8 mouse cellular contexts compared by ENCODE assay signal in the genomic region with DNA sequence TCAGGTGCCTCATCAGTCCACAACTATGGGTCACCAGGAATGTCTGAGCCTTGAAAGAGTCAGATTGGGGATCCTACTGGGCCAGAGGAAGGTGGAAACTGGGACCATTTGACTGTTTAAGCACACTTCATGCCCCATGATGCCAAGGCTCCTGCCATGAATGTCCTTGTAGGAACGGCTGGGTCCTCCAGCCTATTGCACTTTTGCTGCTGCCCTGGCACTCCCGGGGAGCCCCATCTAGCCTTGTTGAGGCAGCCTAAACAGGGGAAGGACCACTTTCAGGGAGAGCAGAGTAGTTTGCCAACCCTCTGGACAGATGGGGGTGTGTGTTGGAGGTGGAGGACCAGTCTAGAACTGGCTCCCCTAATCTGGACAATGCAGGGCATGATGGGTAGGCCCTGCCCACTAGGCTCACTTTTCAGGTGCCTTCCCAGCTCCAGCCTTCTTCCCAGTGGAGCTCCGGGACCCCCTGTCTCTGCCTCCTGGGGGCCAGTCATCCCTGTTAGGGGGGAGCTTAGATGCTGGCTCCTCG. TPM values are rescaled to one million over a fixed set of nuclear protein-coding genes. Genes with fewer than 3 reads are reported as not detected.
DNase-seq lines count a peak whose midpoint lies in the region; ATAC-seq and TF ChIP-seq lines count a peak whose summit lies in the region.

Gene Uckl1 (minus strand): TSS at position 482 of the 532 bp plus-strand sequence.

- no peak for ATAC-seq in hindbrain, embryonic 16.5 days
- ATAC-seq in liver, embryonic 16.5 days (ENCODE audit: low read depth) = no peak
- no peak for ATAC-seq in stomach, postnatal 0 days (ENCODE audit: low FRiP score, low TSS enrichment)

- H3K27me3 ChIP-seq in liver, adult 2 months (ENCODE audit: control insufficient read depth, insufficient read depth, low read length) = no peaks in the 10 kb centered on the region
- H3K27me3 ChIP-seq in hindbrain, embryonic 16.5 days (replicated peaks; ENCODE audit: control insufficient read depth, insufficient read depth, low read length) = no peaks in the 10 kb centered on the region
- H3K27me3 ChIP-seq in liver, embryonic 16.5 days (ENCODE audit: control insufficient read depth, insufficient read depth, low read depth, low read length) = no peaks in the 10 kb centered on the region
- H3K27me3 ChIP-seq in stomach, postnatal 0 days (ENCODE audit: control insufficient read depth, insufficient read depth, low read length) = no peaks in the 10 kb centered on the region

- no peak for TF ChIP-seq CTCF in liver, adult 2 months (IDR thresholded peaks at IDR 0.05; ENCODE audit: low read depth, low read length)
- TF ChIP-seq CTCF in stomach, postnatal 0 days (IDR thresholded peaks at IDR 0.05; ENCODE audit: low read depth) = no peak

- peaks cover 12% of the 10 kb centered on the region; the same call in 1 of the 2 replicates for H3K79me2 ChIP-seq in liver, adult 2 months (ENCODE audit: control insufficient read depth, insufficient read depth, low read length)

- no peak for TF ChIP-seq POLR2A in liver, adult 2 months (IDR thresholded peaks at IDR 0.05; ENCODE audit: extremely low read depth, insufficient read depth, low read length)

- WGBS in liver, adult 2 months = 91% methylated on average over 4 of the region's 4 CpGs
- 83% methylated on average over 4 of the region's 4 CpGs for WGBS in hindbrain, embryonic 16.5 days
- 76% methylated on average over 4 of the region's 4 CpGs for WGBS in liver, embryonic 16.5 days (ENCODE audit: insufficient replicate concordance)
- WGBS in stomach, postnatal 0 days = 88% methylated on average over 4 of the region's 4 CpGs

- H3K9ac ChIP-seq in liver, adult 2 months (ENCODE audit: low read depth, low read length) = no peak within 1 kb of the TSS
- no peak within 1 kb of the TSS for H3K9ac ChIP-seq in hindbrain, embryonic 16.5 days (ENCODE audit: low read depth, low read length)
- H3K9ac ChIP-seq in liver, embryonic 16.5 days (ENCODE audit: low read depth, low read length) = no peak within 1 kb of the TSS
- no peak within 1 kb of the TSS for H3K9ac ChIP-seq in stomach, postnatal 0 days (ENCODE audit: low read length)

- no peaks in the 10 kb centered on the region; the same call in 1 of the 2 replicates for H3K36me3 ChIP-seq in liver, adult 2 months (ENCODE audit: control insufficient read depth, insufficient read depth, low read length)
- peaks cover 45% of the 10 kb centered on the region for H3K36me3 ChIP-seq in hindbrain, embryonic 16.5 days (ENCODE audit: control insufficient read depth, insufficient read depth, low read length)
- H3K36me3 ChIP-seq in liver, embryonic 16.5 days (ENCODE audit: control insufficient read depth, insufficient read depth) = peaks cover 11% of the 10 kb centered on the region
- H3K36me3 ChIP-seq in stomach, postnatal 0 days (ENCODE audit: control insufficient read depth, insufficient read depth, low read length) = peaks cover 22% of the 10 kb centered on the region; the same call in 1 of the 2 replicates

- H3K4me2 ChIP-seq in hindbrain, embryonic 16.5 days (ENCODE audit: low read length) = no peak within 1 kb of the TSS
- no peak within 1 kb of the TSS for H3K4me2 ChIP-seq in liver, embryonic 16.5 days (ENCODE audit: low read depth, low read length)
- no peak within 1 kb of the TSS for H3K4me2 ChIP-seq in stomach, postnatal 0 days (replicated peaks; ENCODE audit: low read depth)

- DNase-seq in liver, adult 2 months (ENCODE audit: extremely low read depth, low read depth, low spot score) = no peak
- DNase-seq in liver = no peak
- no peak for DNase-seq in adrenal gland, postnatal 4 days (ENCODE audit: low spot score in 2 of 2)
- no peak for DNase-seq in gastrocnemius, postnatal 14 days
- no peak for DNase-seq in stomach, postnatal 0 days (ENCODE audit: low spot score)
- DNase-seq in cerebellum, adult 8-10 months = no peak

- TF ChIP-seq EP300 in stomach, postnatal 0 days (optimal IDR thresholded peaks at IDR 0.05) = no peak

- no peak within 1 kb of the TSS for H3K27ac ChIP-seq in liver, adult 2 months (replicated peaks; ENCODE audit: insufficient read depth, low read depth, low read length)
- no peak within 1 kb of the TSS for H3K27ac ChIP-seq in hindbrain, embryonic 16.5 days (ENCODE audit: low read depth, low read length)
- no peak within 1 kb of the TSS for H3K27ac ChIP-seq in liver, embryonic 16.5 days (ENCODE audit: low read length)
- H3K27ac ChIP-seq in stomach, postnatal 0 days (replicated peaks) = no peak within 1 kb of the TSS

- no peaks in the 10 kb centered on the region for H3K9me3 ChIP-seq in hindbrain, embryonic 16.5 days (ENCODE audit: control insufficient read depth, low read length)
- H3K9me3 ChIP-seq in liver, embryonic 16.5 days (replicated peaks; ENCODE audit: control insufficient read depth, low read length) = no peaks in the 10 kb centered on the region
- no peaks in the 10 kb centered on the region for H3K9me3 ChIP-seq in stomach, postnatal 0 days (ENCODE audit: control insufficient read depth, low read length)

- no peak within 1 kb of the TSS for H3K4me3 ChIP-seq in liver, adult 2 months (ENCODE audit: insufficient read depth, low read depth, low read length)
- H3K4me3 ChIP-seq in hindbrain, embryonic 16.5 days (ENCODE audit: low read length) = no peak within 1 kb of the TSS
- H3K4me3 ChIP-seq in liver, embryonic 16.5 days (ENCODE audit: low read depth, low read length) = no peak within 1 kb of the TSS
- H3K4me3 ChIP-seq in stomach, postnatal 0 days (ENCODE audit: low read depth, low read length) = no peak within 1 kb of the TSS

- intact Hi-C loops in gastrocnemius, postnatal 14 days (cut with DNase I; ENCODE audit: low total_unique reads) = no loop called here

- peaks cover 16% of the 10 kb centered on the region; the same call in 1 of the 2 replicates for H3K4me1 ChIP-seq in liver, adult 2 months (ENCODE audit: control insufficient read depth, insufficient read depth, low read length)
- peaks cover 17% of the 10 kb centered on the region for H3K4me1 ChIP-seq in hindbrain, embryonic 16.5 days (ENCODE audit: control insufficient read depth, insufficient read depth, low read depth, low read length)
- H3K4me1 ChIP-seq in liver, embryonic 16.5 days (ENCODE audit: control insufficient read depth, low read depth, low read length) = peaks cover 22% of the 10 kb centered on the region
- peaks cover 7% of the 10 kb centered on the region for H3K4me1 ChIP-seq in stomach, postnatal 0 days (replicated peaks; ENCODE audit: control insufficient read depth, insufficient read depth)

RNA-seq across cellular contexts. Expression of gene Uckl1, which starts in this region (rescaled TPM):
- total RNA-seq in liver, adult 2 months (2014; rRNA removed) = 28.1 and 30.9 TPM in 2 replicates
- polyA plus RNA-seq in liver, adult 2 months (2012; rRNA removed) = 49.1 and 90.1 TPM in 2 replicates
- 100 to 1,000 TPM; 106 to 113 TPM for total RNA-seq in adrenal gland, postnatal 4 days (2021)
- total RNA-seq in gastrocnemius, postnatal 14 days (2021) = 10 to 100 TPM; 28.8 to 29.7 TPM
- 58.5 and 59.4 TPM in 2 replicates for polyA plus RNA-seq in hindbrain, embryonic 16.5 days (2015; fragmentation: Nextera tagmentation; extraction: Ambion mirVana)
- polyA plus RNA-seq in liver, embryonic 16.5 days (2015; fragmentation: Nextera tagmentation; extraction: Ambion mirVana) = 21.0 and 23.6 TPM in 2 replicates
- 37.1 and 39.7 TPM in 2 replicates for polyA plus RNA-seq in stomach, postnatal 0 days (2015; fragmentation: Nextera tagmentation; extraction: Ambion mirVana)
